Mouse (Mus musculus) heart, embryonic 15.5 days (tissue): Measurements from ENCODE around the gene Plce1. TPM values are rescaled to one million over a fixed set of nuclear protein-coding genes. Genes with fewer than 3 reads are reported as not detected.
"Not testable (repeated sequence)": the region's sequence is repeated elsewhere in the genome, so short reads cannot be mapped to it uniquely, and the experiment has no call there.

ENCODE experiments used
- ATAC-seq: fragments of 200-750 bp; cut with Nextera tagmentation; replicated peaks from 2 replicates; pipeline ENCODE4 v1.8.0; 2017; ENCODE audit warnings: low read depth, moderate TSS enrichment; ENCODE audit not compliant: insufficient number of reproducible peaks, insufficient read depth, low FRiP score
- H3K27ac ChIP-seq: fragments of 300-500 bp; sonication (generic); 2 replicates; pipeline ENCODE4 v1.5.1; 2015; ENCODE audit warnings: mild to moderate bottlenecking, inconsistent platforms
- H3K27me3 ChIP-seq: fragments of 300-500 bp; sonication (generic); 2 replicates; pipeline ENCODE4 v1.6.1; 2015; ENCODE audit warnings: inconsistent platforms
- H3K36me3 ChIP-seq: fragments of 300-500 bp; sonication (generic); 2 replicates; pipeline ENCODE4 v1.6.1; 2015; ENCODE audit warnings: mild to moderate bottlenecking, inconsistent platforms
- H3K4me1 ChIP-seq: fragments of 300-500 bp; sonication (generic); replicated peaks from 2 replicates; pipeline ENCODE4 v1.6.1; 2015; ENCODE audit warnings: inconsistent platforms
- H3K4me2 ChIP-seq: fragments of 300-500 bp; sonication (generic); 2 replicates; pipeline ENCODE4 v1.6.1; 2015; ENCODE audit warnings: inconsistent platforms, mild to moderate bottlenecking, moderate library complexity
- H3K4me3 ChIP-seq: fragments of 300-500 bp; sonication (generic); 2 replicates; pipeline ENCODE4 v1.5.1; 2015; ENCODE audit warnings: mild to moderate bottlenecking, inconsistent platforms
- H3K9ac ChIP-seq: fragments of 300-500 bp; sonication (generic); 2 replicates; pipeline ENCODE4 v1.6.1; 2015; ENCODE audit warnings: mild to moderate bottlenecking, inconsistent platforms
- H3K9me3 ChIP-seq: fragments of 300-500 bp; sonication (generic); replicated peaks from 2 replicates; pipeline ENCODE4 v1.6.1; 2016; ENCODE audit warnings: inconsistent platforms
- WGBS: fragments of 180-500 bp; shearing (Covaris S2); methylation state at CpG from one replicate; pipeline ENCODE4 v1.1.7; 2015; ENCODE audit warnings: mixed read lengths; 5-methylcytosine and 5-hydroxymethylcytosine counted together
- polyA plus RNA-seq: library from polyadenylated mRNA; unstranded; fragments of >200 nt; fragmentation: Nextera tagmentation; extraction: Ambion mirVana; gene quantifications from 2 replicates; pipeline ENCODE4 v1.2.1, GENCODE M21; 2015

Gene Plce1
- polyA plus RNA-seq, 1 experiment from 2014 or later = 7.3 TPM

DNA sequence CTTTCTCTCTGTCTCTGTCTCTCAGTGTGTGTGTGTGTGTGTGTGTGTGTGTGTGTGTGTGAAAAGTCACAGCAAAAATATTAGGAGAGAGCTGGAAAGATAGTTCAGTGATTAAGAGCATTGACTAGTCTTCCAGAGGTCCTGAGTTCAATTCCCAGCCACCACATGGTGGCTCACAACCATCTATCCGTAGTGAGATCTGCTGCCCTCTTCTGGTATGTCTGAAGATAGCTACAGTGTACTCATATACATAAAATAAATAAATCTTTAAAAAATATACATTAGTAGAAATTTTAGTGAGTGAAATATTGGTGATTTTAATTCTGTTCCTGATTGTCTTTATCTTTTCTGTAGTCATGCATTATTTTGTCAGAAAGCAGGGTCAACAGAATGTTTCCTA is 161.6 kb downstream of the Plce1 start:
- not testable (repeated sequence) for H3K27ac ChIP-seq, H3K27me3 ChIP-seq, ATAC-seq, H3K9me3 ChIP-seq, H3K9ac ChIP-seq, H3K4me3 ChIP-seq, H3K4me2 ChIP-seq, H3K36me3 ChIP-seq
- 56% methylated on average over 1 of the region's 1 CpGs for WGBS
- H3K4me1 ChIP-seq = peaks cover 10% of the 10 kb centered on the region

- Histone ChIP-seq H3K4me3 (no peak overlapping the region), H3K9ac (no peak overlapping the region), H3K4me1 (peaks cover 7% of the 10 kb centered on the region), H3K36me3 (no peaks in the 10 kb centered on the region), H3K27ac (peak overlapping the region; percentile 6; the same call in 1 of the 2 replicates), H3K4me2 (no peak overlapping the region), H3K27me3 (no peaks in the 10 kb centered on the region), H3K9me3 (no peaks in the 10 kb centered on the region)
- no peak for ATAC-seq
- 36% methylated on average over 6 of the region's 6 CpGs for WGBS
Measured at GRCm38 (mm10) chr19:38644871-38645595, 164.1 kb downstream of the Plce1 start.

- no peak for ATAC-seq
- H3K4me3 ChIP-seq = no peak overlapping the region
- no peak overlapping the region for H3K9ac ChIP-seq
- H3K9me3 ChIP-seq = no peaks in the 10 kb centered on the region; the same call in 1 of the 2 replicates
- no peaks in the 10 kb centered on the region for H3K36me3 ChIP-seq
- no peak overlapping the region for H3K4me2 ChIP-seq
- H3K27me3 ChIP-seq = no peaks in the 10 kb centered on the region
- H3K27ac ChIP-seq = peak overlapping the region; percentile 20; the same call in 1 of the 2 replicates
- H3K4me1 ChIP-seq = peaks cover 5% of the 10 kb centered on the region; the same call in 1 of the 2 replicates
- WGBS = 67% methylated on average over 13 of the region's 13 CpGs
Measured at GRCm38 (mm10) chr19:38657980-38658379, 177.1 kb downstream of the Plce1 start.

- ATAC-seq = no peak
- Histone ChIP-seq H3K4me1 (no peaks in the 10 kb centered on the region), H3K9ac (no peak overlapping the region), H3K27ac (no peak overlapping the region), H3K4me3 (no peak overlapping the region), H3K27me3 (no peaks in the 10 kb centered on the region), H3K4me2 (no peak overlapping the region), H3K36me3 (no peaks in the 10 kb centered on the region), H3K9me3 (no peaks in the 10 kb centered on the region)
- WGBS = 73% methylated on average over 1 of the region's 1 CpGs
Measured at GRCm38 (mm10) chr19:38665398-38665797, 184.5 kb downstream of the Plce1 start.

- no peak for ATAC-seq
- H3K27me3 ChIP-seq = no peaks in the 10 kb centered on the region
- no peaks in the 10 kb centered on the region for H3K4me1 ChIP-seq
- H3K9ac ChIP-seq = no peak overlapping the region
- no peak overlapping the region for H3K4me3 ChIP-seq
- no peaks in the 10 kb centered on the region for H3K9me3 ChIP-seq
- H3K4me2 ChIP-seq = no peak overlapping the region
- WGBS = 79% methylated on average over 7 of the region's 7 CpGs
- no peak overlapping the region for H3K27ac ChIP-seq
- no peaks in the 10 kb centered on the region for H3K36me3 ChIP-seq
Measured at GRCm38 (mm10) chr19:38672015-38672600, 191.2 kb downstream of the Plce1 start.

- 74% methylated on average over 2 of the region's 2 CpGs for WGBS
- Histone ChIP-seq H3K4me3 (no peak overlapping the region), H3K36me3 (no peaks in the 10 kb centered on the region), H3K27me3 (no peaks in the 10 kb centered on the region), H3K4me2 (no peak overlapping the region), H3K9me3 (no peaks in the 10 kb centered on the region), H3K4me1 (no peaks in the 10 kb centered on the region), H3K9ac (no peak overlapping the region), H3K27ac (no peak overlapping the region)
- no peak for ATAC-seq
Measured at GRCm38 (mm10) chr19:38673936-38674335, 193.0 kb downstream of the Plce1 start.

- no peaks in the 10 kb centered on the region for H3K27me3 ChIP-seq
- no peaks in the 10 kb centered on the region for H3K9me3 ChIP-seq
- 88% methylated on average over 5 of the region's 5 CpGs for WGBS
- no peak overlapping the region for H3K27ac ChIP-seq
- no peak overlapping the region for H3K4me3 ChIP-seq
- H3K9ac ChIP-seq = no peak overlapping the region
- H3K4me1 ChIP-seq = no peaks in the 10 kb centered on the region
- ATAC-seq = no peak
- no peaks in the 10 kb centered on the region for H3K36me3 ChIP-seq
- H3K4me2 ChIP-seq = no peak overlapping the region
Measured at GRCm38 (mm10) chr19:38678655-38679054, 197.7 kb downstream of the Plce1 start.

- Histone ChIP-seq H3K4me1 (no peaks in the 10 kb centered on the region), H3K36me3 (no peaks in the 10 kb centered on the region), H3K9me3 (no peaks in the 10 kb centered on the region), H3K27me3 (no peaks in the 10 kb centered on the region), H3K27ac (no peak overlapping the region), H3K4me3 (no peak overlapping the region), H3K9ac (no peak overlapping the region), H3K4me2 (no peak overlapping the region)
- ATAC-seq = no peak
- WGBS = 86% methylated on average over 4 of the region's 4 CpGs
Measured at GRCm38 (mm10) chr19:38679520-38679919, 198.6 kb downstream of the Plce1 start.

- WGBS = 64% methylated on average over 5 of the region's 5 CpGs
- no peaks in the 10 kb centered on the region for H3K4me1 ChIP-seq
- no peak for ATAC-seq
- no peaks in the 10 kb centered on the region for H3K9me3 ChIP-seq
- no peak overlapping the region for H3K27ac ChIP-seq
- no peaks in the 10 kb centered on the region for H3K27me3 ChIP-seq
- H3K4me2 ChIP-seq = no peak overlapping the region
- no peak overlapping the region for H3K4me3 ChIP-seq
- no peaks in the 10 kb centered on the region for H3K36me3 ChIP-seq
- no peak overlapping the region for H3K9ac ChIP-seq
Measured at GRCm38 (mm10) chr19:38687326-38687725, 206.4 kb downstream of the Plce1 start.

DNA sequence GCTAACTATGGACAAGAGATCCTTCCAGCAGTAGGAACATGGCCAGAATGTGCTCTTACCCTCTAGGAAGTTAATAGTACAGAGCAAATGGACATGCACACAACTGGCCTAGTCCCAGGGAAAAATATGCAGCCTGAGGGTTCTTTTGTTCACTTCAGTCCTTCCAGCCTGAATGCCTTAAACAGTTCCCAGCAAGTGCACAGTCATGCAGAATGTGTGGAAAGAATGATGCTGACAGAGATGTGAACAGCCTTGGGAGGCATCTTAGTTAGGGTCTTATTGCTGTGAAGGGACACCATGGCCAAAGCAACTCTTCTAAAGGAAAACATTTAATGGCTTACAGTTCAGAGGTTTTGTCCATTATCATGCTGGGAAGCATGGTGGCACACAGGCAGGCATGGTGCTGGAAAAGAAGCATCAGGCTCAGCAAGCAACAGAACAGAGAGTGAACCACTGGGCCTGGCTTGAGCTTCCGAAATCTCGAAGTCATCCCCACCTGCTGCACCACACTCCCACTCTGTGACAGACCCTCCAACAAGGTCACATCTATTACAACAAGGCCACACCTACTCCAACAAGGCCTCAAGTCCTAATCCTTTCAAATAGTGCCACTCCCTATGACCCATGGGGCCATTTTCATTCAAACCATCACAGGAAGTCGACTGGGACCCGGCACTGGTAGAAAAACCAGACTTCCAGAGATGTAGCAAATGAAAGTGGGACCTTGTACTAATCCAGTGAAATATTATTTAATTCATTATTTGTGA is 208.0 kb downstream of the Plce1 start:
- no peaks in the 10 kb centered on the region for H3K9me3 ChIP-seq
- H3K27ac ChIP-seq = no peak overlapping the region
- no peak overlapping the region for H3K9ac ChIP-seq
- whole genome bisulfite sequencing = 88% methylated on average over 4 of the region's 4 CpGs
- H3K4me3 ChIP-seq = no peak overlapping the region
- no peaks in the 10 kb centered on the region for H3K4me1 ChIP-seq
- no peak overlapping the region for H3K4me2 ChIP-seq
- no peak for ATAC-seq
- no peaks in the 10 kb centered on the region for H3K27me3 ChIP-seq
- H3K36me3 ChIP-seq = no peaks in the 10 kb centered on the region

DNA sequence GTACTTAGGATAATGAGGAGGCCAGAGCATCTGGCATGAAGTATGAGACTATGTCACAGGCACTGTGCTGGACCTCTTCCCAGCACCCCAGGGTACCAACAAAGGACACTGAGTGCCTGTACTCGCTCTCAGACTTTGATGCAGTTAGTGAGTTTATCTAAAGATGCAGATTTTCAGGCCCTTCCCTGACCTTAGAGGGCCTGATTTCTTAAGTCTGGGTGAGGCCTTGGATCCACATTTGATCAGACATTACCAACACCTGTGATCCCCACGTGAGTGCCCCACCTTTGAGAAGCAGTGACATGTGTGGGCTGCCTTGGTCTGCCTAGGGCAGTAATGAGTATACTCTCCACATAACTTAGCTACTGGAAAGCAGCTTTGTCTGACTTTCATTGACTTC is 209.4 kb downstream of the Plce1 start:
- WGBS = 77% methylated on average over 2 of the region's 2 CpGs
- H3K9ac ChIP-seq = no peak overlapping the region
- no peak overlapping the region for H3K4me3 ChIP-seq
- H3K9me3 ChIP-seq = no peaks in the 10 kb centered on the region
- no peak overlapping the region for H3K4me2 ChIP-seq
- H3K27ac ChIP-seq = no peak overlapping the region
- no peak for ATAC-seq
- H3K4me1 ChIP-seq = no peaks in the 10 kb centered on the region
- no peaks in the 10 kb centered on the region for H3K36me3 ChIP-seq
- H3K27me3 ChIP-seq = no peaks in the 10 kb centered on the region
